Mouse (Mus musculus) layer of hippocampus, adult 18-20 months (tissue): ENCODE measurements around the gene Mknk2. TPM values are rescaled to one million over a fixed set of nuclear protein-coding genes. Genes with fewer than 3 reads are reported as not detected.

Experiments
- DNase-seq, 2 experiments: peaks; one replicate each; pipeline ENCODE4 v3.0.0; 2022; ENCODE audit warnings: low spot score in 2 of 2
- total RNA-seq, 2 experiments: library from RNA; stranded (reverse); gene quantifications; 2 replicates each; pipeline ENCODE4 v1.2.3; 2021

Gene Mknk2
- total RNA-seq, 2 experiments from 2014 or later, result 44.7 to 46.1 TPM

DNA sequence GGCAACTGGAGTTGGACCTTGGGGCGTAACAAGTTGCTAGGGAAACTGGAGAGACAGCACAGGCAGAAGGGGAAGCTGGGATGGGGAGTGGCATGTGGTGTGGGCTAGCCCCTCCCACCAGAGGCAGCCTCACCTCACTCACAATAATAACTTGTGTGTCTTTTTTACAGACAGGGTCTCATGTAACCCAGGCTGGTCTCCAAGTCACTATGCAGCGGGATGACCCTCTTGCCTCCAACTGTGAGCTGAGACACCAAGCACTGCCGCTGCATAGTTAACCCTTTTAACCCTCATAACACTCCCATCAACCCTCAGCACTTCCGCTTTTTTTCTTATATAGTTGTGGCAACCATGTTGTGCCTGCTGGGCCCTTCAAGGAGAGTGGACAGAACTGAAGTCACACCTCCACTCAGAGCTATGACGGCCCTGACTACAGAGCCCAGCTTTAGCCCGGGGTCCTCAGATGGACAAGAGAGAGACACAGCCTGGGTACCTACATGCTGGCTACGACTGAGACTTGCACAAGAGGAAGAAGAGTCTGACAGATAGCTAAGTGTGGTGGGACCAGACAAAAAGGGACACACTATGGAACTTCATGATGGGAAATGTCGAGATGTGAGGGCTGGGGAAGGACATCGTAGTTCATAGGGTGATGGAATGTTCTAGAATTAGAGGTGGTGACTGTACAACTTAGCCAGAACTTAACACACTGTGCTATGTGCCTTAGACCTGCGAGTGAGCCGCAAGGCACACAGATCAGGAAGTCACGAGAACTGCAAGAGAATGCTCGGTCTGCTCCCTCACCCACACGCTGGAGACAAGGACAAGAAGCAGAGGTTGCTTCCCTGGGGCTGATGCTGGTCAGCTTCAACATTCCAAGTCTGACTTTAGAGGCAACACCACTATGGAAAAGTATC, 14.6 kb upstream of the Mknk2 start:
- no peak for DNase-seq

GRCm38 (mm10) chr10:80687850-80688249, 9.9 kb upstream of the Mknk2 start:
- peak in 1 of 2 experiments; percentile 77 for DNase-seq

GRCm38 (mm10) chr10:80686617-80687016, 8.7 kb upstream of the Mknk2 start:
- DNase-seq, result no peak

- no peak for DNase-seq
These were observed 7.1 kb upstream of the Mknk2 start for GRCm38 (mm10) chr10:80684984-80685383.

DNA sequence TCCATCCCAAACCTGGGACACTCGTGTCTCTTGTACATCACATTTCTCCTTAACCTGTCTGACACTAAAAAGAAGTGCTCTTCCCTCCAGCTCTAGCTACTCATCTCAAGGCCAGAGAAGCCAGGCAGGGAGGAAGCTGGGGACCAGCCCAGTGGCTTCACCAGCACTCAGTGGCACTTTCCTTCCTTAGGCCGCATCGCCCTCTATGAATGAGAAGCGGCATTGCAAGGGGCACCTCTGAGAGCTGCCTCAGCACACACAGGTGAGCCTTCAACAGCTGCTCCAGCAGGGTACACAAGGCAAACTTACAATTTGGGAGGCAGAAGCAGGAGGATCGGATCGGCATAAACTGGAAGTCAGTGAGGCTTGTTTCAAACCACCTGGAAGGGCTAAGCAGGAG, 6.3 kb upstream of the Mknk2 start:
- DNase-seq, result peak in 1 of 2 experiments; percentile 64

DNA sequence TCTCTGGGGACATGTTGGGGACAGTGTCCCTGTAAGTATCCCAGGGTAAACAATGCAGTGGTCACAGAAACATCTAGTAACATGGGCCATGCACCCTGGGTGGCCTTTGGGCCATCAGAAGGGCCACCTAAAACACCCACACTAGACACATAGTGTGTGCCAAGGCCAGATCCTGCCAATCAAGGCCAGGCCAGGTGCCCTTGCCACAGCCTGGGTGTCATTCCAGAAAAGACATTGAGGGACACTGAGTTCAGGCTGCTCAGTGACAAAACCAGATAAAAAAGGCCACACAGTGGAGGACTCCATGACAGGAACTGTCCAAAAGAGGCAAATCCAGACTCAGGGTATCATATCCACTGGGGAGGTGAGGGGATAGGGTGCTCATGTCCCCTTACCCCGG, 5.7 kb upstream of the Mknk2 start:
- no peak for DNase-seq

- no peak for DNase-seq
These were observed 4.1 kb upstream of the Mknk2 start for GRCm38 (mm10) chr10:80682003-80682402.

DNA sequence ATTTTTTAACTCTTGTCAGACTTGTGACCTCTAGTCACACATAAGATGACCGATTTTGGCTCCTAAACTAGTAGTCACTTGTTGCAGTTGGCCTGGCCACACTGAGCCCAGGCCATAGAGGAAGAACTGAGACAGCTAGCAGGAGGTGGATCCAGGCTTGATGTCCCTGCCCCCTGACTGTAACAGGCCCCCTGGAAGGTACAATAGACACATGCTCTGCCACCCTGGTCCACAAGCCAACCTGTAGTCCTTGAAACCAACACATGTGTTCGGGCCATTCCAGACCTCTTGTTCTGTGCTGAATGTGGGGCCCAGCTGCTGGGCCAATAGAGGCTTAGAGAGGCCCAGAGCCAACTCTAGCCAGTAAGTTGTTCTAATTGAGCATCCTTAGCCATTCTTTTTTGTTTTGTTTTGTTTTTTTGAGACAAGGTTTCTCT, 2.4 kb upstream of the Mknk2 start:
- no peak for DNase-seq

GRCm38 (mm10) chr10:80679556-80680259, 1.8 kb upstream of the Mknk2 start:
- DNase-seq, result no peak

DNA sequence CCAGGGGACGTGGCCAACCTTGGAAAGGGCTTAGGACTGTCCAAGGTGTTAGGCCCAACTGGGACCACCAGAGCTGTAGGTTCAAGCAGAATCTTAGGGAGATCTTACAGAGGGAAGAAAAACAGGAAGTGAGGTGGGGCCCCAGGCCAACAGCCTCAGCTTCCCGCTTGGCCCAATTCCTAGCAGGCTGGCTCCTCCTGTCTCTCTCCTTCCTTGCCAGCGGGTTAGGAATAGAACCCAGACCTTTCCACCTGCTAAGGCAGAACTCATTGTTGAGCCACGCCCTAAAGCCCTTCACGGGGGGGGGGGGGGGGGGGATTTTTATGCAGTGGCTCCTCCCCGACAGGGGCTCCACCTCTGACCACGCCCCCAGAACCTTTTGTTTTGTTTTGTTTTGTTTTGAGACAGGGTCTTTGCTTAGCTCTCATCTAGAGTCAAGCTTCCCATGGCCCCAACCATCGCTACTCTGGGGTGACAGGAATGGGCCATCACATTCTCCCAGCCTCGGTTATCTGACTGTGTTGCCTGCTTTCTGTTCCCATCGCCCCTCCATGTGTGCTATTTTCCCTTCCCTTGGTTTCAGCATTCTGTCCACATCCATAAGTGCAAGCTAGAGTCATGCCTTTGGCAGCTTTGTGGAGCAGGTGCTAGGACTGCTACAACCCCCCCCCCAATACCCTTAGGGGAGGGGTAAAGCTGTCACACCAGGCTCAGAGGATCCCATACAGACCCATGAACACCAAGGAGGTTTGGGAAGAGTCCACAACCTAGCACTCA, 877 bp upstream of the Mknk2 start:
- no peak for DNase-seq

- DNase-seq, result peak in 1 of 2 experiments; percentile 47
These were observed 610 bp downstream of the Mknk2 start for GRCm38 (mm10) chr10:80677128-80677875.

- peak; percentile 99 to 100 for DNase-seq
These were observed 1.5 kb downstream of the Mknk2 start for GRCm38 (mm10) chr10:80676198-80676928.

DNA sequence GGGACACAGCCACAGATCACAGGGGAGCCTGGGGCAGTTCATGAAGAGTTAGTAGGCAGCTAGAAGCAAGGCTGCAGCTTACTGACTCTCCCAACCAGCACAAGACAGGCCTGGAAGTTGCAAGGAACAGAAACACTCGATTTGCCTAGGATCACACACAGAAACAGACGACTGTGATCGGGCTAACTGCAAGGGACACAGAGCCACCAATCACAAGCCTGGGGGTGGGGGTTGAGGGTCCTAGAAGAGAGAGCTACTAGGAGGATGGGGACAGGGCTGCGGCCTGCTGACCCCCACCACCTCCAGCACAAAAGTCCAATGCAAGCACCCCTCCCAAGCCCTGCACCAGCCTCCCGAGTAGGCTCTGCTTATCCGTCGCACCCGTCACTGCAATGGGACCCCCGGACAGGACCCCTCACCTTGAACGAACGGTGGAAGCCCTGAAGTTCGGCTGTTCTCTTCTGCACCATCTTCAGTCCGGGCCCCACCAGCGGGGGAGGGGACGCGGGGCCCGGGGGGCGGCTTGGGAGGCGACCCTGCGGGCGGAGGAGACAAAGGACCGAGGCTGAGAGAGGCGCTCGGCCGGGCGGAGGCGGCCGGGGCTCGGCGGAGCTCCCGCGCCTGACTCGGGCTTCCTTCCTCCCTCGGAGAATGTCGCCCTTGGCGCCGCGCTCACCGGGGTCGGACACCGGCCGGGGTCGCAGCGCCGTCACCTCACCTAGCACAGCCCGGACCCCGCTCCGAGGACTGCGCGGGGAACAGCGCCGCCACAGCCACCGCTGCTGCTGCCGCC, 2.3 kb downstream of the Mknk2 start:
- no peak for DNase-seq

GRCm38 (mm10) chr10:80674851-80675404, 3.0 kb downstream of the Mknk2 start:
- DNase-seq, result no peak

DNA sequence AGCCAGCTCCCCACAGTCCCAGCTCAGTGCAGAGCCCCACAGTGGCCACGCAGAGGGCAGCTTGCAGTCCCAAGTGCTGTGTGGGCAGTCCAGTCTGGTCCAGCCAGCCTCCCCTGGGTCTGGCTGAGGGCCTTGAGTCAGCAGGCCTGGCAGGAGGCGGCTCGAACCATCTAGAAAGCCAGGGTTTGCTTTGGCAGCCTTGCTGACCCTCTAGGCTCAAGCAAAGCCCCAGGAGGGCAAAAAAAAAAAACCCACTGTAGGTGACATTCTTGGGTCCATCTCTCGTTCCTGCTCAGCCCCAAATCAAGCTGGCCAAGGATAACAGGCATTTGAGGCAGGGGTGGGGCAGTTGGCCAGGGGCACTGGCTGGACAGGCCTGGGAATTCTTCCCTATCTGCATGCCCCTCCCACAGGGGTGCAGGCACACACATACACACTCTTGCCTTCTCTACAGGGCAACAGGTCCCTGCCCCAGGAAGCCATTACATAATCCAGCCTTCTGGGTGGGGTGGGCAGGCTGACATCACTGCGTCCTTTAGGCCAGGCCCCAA, 3.7 kb downstream of the Mknk2 start:
- no peak for DNase-seq

DNA sequence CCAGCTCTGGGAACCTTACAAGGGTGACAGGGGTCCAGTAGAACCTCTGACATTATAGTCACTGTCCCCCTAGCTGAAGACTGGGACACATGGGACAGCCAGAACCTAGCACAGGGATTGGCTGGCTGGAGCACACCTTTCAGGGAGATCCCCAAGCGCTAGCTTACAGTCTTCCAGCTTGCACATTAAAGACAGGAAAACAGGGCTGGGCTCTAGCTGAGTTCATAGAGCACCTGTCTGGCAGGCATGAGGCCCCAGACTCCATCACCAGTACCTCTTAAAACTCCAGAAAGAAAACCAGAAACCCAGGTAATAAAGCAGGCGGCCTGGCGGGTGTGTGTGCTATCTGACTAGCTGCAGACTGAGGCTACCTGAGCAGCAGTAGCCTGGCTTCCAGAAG, 4.2 kb downstream of the Mknk2 start:
- DNase-seq, result no peak

- no peak for DNase-seq
These were observed 5.8 kb downstream of the Mknk2 start for GRCm38 (mm10) chr10:80671936-80672690.

- no peak for DNase-seq
These were observed 6.7 kb downstream of the Mknk2 start for GRCm38 (mm10) chr10:80671251-80671650.
